Mouse (Mus musculus): ENCODE measurements around the gene Gm20909.
"Not testable (repeated sequence)": the region's sequence is repeated elsewhere in the genome, so short reads cannot be mapped to it uniquely, and the experiment has no call there.

The Gm20909 gene

DNA sequence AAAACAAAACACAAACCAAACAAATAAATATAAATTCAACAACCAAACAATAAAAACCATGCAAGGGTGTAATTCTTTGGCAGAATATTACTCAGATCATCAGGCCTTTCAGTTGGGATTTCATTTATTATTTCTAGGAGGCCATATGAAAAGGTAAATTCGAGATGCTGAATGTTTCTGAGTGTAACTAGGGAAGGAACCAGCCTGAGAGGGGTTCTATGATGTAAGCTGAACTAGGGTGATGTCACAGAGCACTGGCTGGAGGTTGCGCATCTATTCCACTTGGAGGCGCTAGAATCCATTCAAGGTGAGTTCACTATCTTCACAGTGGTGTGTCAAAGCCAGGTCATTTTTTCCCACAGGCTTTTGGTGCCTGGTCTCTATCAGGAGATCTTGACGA is at the start of gene Gm20909:
TSS of gene Gm20909 (plus strand) at position 301 of the 400 bp plus-strand sequence.
- DNase-seq (ENCODE audit: low spot score), result not testable (repeated sequence)
